Mouse (Mus musculus): Measurements from ENCODE around the gene Auts2.

DNA sequence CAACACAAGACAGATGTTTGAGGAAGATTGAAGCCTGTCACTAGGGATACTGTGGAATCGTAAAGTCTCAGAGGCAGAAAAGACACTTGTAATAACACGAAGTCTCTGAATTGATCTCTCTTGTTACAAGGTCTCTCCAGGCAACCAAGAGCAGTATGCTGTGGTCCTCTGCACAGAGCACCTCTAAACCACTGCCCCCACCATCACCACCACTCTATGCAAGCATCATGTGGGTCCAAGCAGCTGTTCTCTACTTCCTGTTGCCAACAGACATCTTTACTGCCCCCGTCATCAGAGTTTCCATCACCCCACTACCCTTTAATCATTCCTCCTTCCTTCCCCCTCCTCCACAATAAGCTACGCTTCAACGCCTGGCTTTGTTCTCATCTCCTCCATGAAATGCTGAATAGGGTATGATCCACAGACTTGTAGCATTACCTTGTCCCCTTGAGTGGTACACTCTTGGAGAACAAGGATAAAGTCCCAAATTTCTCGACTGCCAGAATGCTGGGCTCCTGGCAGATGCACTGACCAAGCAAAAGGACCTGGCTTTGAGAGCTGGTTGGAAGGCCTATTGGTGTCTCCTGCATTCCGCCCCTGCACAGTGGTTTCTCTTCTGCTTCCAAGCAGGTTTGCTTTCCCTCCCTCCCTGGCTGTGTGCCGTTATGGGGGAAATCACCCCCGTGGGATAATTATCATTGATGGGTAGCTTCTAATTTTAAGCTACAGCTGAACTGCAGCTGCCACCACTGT lies 699.2 kb downstream of the Auts2 start:
- no peak for TF ChIP-seq CTCF (IDR thresholded peaks at IDR 0.05; ENCODE audit: borderline replicate concordance, insufficient read depth, low read depth, low read length)
- no peak for TF ChIP-seq POLR2A (IDR thresholded peaks at IDR 0.05; ENCODE audit: borderline replicate concordance, insufficient read depth, low read length)

Data from cerebellum, adult 2 months (tissue).